Mouse (Mus musculus) CH12.LX (cell line): ENCODE measurements around the gene Lmo7.

Experiments
- BHLHE40 ChIP-seq: IDR thresholded peaks from 2 replicates; pipeline ENCODE4 v1.6.1; 2011; ENCODE audit warnings: mild to moderate bottlenecking, low read depth, low read length, improper control_type of control experiment
- CTCF ChIP-seq, 2 experiments: IDR thresholded peaks in 1 of 2; conservative IDR thresholded peaks in 1 of 2; 2 replicates each; pipeline ENCODE4 v1.5.1; 2011 to 2012; ENCODE audit warnings: low read depth in 2 of 2, low read length in 2 of 2, improper control_type of control experiment in 1 of 2, inconsistent platforms in 1 of 2, mild to moderate bottlenecking in 1 of 2, moderate library complexity in 1 of 2
- E2F4 ChIP-seq: IDR thresholded peaks from 2 replicates; pipeline ENCODE4 v1.6.1; 2011; ENCODE audit warnings: low read depth, low read length, improper control_type of control experiment; ENCODE audit not compliant: insufficient replicate concordance
- EP300 ChIP-seq: IDR thresholded peaks from 2 replicates; pipeline ENCODE4 v1.6.1; 2011; ENCODE audit warnings: low read length, improper control_type of control experiment
- ETS1 ChIP-seq: conservative IDR thresholded peaks from 2 replicates; pipeline ENCODE4 v1.6.1; 2012; ENCODE audit warnings: low read depth, mild to moderate bottlenecking, inconsistent platforms, low read length, improper control_type of control experiment, moderate library complexity
- IRF4 ChIP-seq: IDR thresholded peaks from 2 replicates; pipeline ENCODE4 v1.6.1; 2014; ENCODE audit warnings: low read depth, mild to moderate bottlenecking, inconsistent platforms, low read length, improper control_type of control experiment
- JUND ChIP-seq: conservative IDR thresholded peaks from 2 replicates; pipeline ENCODE4 v1.6.1; 2011; ENCODE audit warnings: low read depth, low read length, improper control_type of control experiment
- SMC3 ChIP-seq: IDR thresholded peaks from 2 replicates; pipeline ENCODE4 v1.6.1; 2011; ENCODE audit warnings: low read depth, low read length, improper control_type of control experiment
- ZC3H11A ChIP-seq: IDR thresholded peaks from 2 replicates; pipeline ENCODE4 v1.6.1; 2012; ENCODE audit warnings: low read depth, mild to moderate bottlenecking, inconsistent platforms, low read length, improper control_type of control experiment
- ZNF384 ChIP-seq: IDR thresholded peaks from 2 replicates; pipeline ENCODE4 v1.6.1; 2012; ENCODE audit warnings: low read depth, low read length, improper control_type of control experiment, inconsistent platforms

DNA sequence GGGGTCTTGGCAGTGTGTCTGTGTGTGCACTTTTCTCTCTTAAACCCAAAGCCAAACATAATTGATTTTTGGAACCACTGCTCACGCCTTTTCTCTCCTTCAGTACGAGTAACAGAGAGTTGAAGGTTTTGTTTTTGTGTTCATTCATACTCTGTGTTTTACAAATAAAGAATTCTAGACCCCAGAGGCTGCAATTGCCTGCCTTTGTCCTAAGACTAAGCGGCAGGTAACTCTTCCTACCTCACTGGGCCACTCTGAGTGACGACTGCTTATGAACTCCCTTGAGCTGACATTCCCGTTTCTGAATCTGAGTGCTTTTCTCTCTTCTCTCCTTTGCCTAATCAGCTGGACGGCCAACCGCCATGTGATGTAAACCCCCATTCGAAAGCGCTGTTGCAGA lies 203.8 kb downstream of the Lmo7 start:
- TF ChIP-seq CTCF (conservative IDR thresholded peaks at IDR 0.05 in 1 of 2, IDR thresholded peaks at IDR 0.05 in 1 of 2; ENCODE audit: low read depth in 2 of 2, low read length in 2 of 2), result no peak
- TF ChIP-seq BHLHE40, result no peak
- TF ChIP-seq SMC3, result no peak
- no peak for TF ChIP-seq JUND
- no peak for TF ChIP-seq E2F4
- no peak for TF ChIP-seq IRF4
- TF ChIP-seq ETS1, result no peak
- no peak for TF ChIP-seq ZNF384
- no peak for TF ChIP-seq ZC3H11A
- no peak for TF ChIP-seq EP300
